Comparison of ENCODE assay signal across 9 mouse cellular contexts in genomic region chr17:25184961-25185360, GRCm38 (mm10). TPM values are rescaled to one million over a fixed set of nuclear protein-coding genes. Genes with fewer than 3 reads are reported as not detected.
DNase-seq lines count a peak whose midpoint lies in the region; ATAC-seq and TF ChIP-seq lines count a peak whose summit lies in the region.
"Had no signal": no experiment of that assay in that cellular context is flagged by ENCODE, and none has a peak within 500 bp of the region (broad histone marks: within the 10 kb centered on the region; RNA-seq: fewer than 3 reads in every experiment).

No protein-coding gene starts in this region.

- peaks cover 3% of the 10 kb centered on the region; the same call in 1 of the 2 replicates for H3K36me3 ChIP-seq in kidney, embryonic 16.5 days (ENCODE audit: insufficient read depth, low read length)
- 0 out of 2 replicates have a peak, but pooled peaks cover 3% of the 10 kb centered on the region for H3K36me3 ChIP-seq in hindbrain, embryonic 14.5 days (replicated peaks; ENCODE audit: control insufficient read depth, insufficient read depth)
- H3K36me3 ChIP-seq in midbrain, embryonic 15.5 days (replicated peaks) = no peaks in the 10 kb centered on the region

- no peak for DNase-seq in kidney, adult 18-20 months
- DNase-seq in hindbrain, embryonic 14.5 days (ENCODE audit: low spot score) = no peak
- no peak for DNase-seq in layer of hippocampus, postnatal 36 days
- no peak for DNase-seq in layer of hippocampus, adult 8-10 months (ENCODE audit: low spot score in 2 of 2)
- no peak for DNase-seq in cerebellum, postnatal 10 days

- peak overlapping the region; percentile 78 for H3K9ac ChIP-seq in kidney, embryonic 16.5 days (replicated peaks; ENCODE audit: low read length)
- H3K9ac ChIP-seq in hindbrain, embryonic 14.5 days = peak overlapping the region; percentile 94
- H3K9ac ChIP-seq in midbrain, embryonic 15.5 days = peak overlapping the region; percentile 75

- H3K4me1 ChIP-seq in kidney, embryonic 16.5 days (ENCODE audit: insufficient read depth, low read length) = peaks cover 26% of the 10 kb centered on the region
- peaks cover 13% of the 10 kb centered on the region; the same call in 1 of the 2 replicates for H3K4me1 ChIP-seq in bone marrow macrophage, adult 2 months (ENCODE audit: control insufficient read depth, insufficient read depth, low read length)
- peaks cover 26% of the 10 kb centered on the region for H3K4me1 ChIP-seq in hindbrain, embryonic 14.5 days (replicated peaks; ENCODE audit: control insufficient read depth, insufficient read depth, low read length)
- peaks cover 40% of the 10 kb centered on the region for H3K4me1 ChIP-seq in midbrain, embryonic 15.5 days

- peak overlapping the region; percentile 87 for H3K27ac ChIP-seq in kidney, embryonic 16.5 days (ENCODE audit: low read length)
- peak overlapping the region; percentile 18 for H3K27ac ChIP-seq in bone marrow macrophage, adult 2 months (ENCODE audit: insufficient read depth, low read depth, low read length)
- H3K27ac ChIP-seq in hindbrain, embryonic 14.5 days = peak overlapping the region; percentile 36; the same call in 1 of the 2 replicates
- H3K27ac ChIP-seq in midbrain, embryonic 15.5 days = peak overlapping the region; percentile 72

- H3K4me2 ChIP-seq in kidney, embryonic 16.5 days (replicated peaks; ENCODE audit: low read depth, low read length) = peak overlapping the region; percentile 99
- H3K4me2 ChIP-seq in hindbrain, embryonic 14.5 days (replicated peaks) = peak overlapping the region; percentile 99
- peak overlapping the region; percentile 100 for H3K4me2 ChIP-seq in midbrain, embryonic 15.5 days

- ATAC-seq in kidney, embryonic 16.5 days (ENCODE audit: low FRiP score, low TSS enrichment) = no peak
- no peak; the same call in 1 of the 2 replicates for ATAC-seq in hindbrain, embryonic 14.5 days (ENCODE audit: low FRiP score)
- peak; percentile 46 for ATAC-seq in midbrain, embryonic 15.5 days (replicated peaks)

- TF ChIP-seq POLR2A in bone marrow macrophage, adult 2 months (IDR thresholded peaks at IDR 0.05; ENCODE audit: borderline replicate concordance, low read depth, low read length) = no peak

- H3K9me3 ChIP-seq in kidney, embryonic 16.5 days (ENCODE audit: low read length) = no peaks in the 10 kb centered on the region
- H3K9me3 ChIP-seq in hindbrain, embryonic 14.5 days (ENCODE audit: control insufficient read depth, low read length) = no peaks in the 10 kb centered on the region
- H3K9me3 ChIP-seq in midbrain, embryonic 15.5 days = no peaks in the 10 kb centered on the region

- peaks cover 5% of the 10 kb centered on the region; the same call in 1 of the 2 replicates for H3K27me3 ChIP-seq in kidney, embryonic 16.5 days (ENCODE audit: insufficient read depth, low read length)
- no peaks in the 10 kb centered on the region for H3K27me3 ChIP-seq in hindbrain, embryonic 14.5 days (ENCODE audit: control insufficient read depth, insufficient read depth, low read length)
- H3K27me3 ChIP-seq in midbrain, embryonic 15.5 days (replicated peaks) = no peaks in the 10 kb centered on the region

- H3K4me3 ChIP-seq in kidney, embryonic 16.5 days (ENCODE audit: low read length) = peak overlapping the region; percentile 98
- H3K4me3 ChIP-seq in bone marrow macrophage, adult 2 months (ENCODE audit: insufficient read depth, low read length) = peak overlapping the region; percentile 77
- peak overlapping the region; percentile 86 for H3K4me3 ChIP-seq in hindbrain, embryonic 14.5 days (replicated peaks; ENCODE audit: low read length)
- peak overlapping the region; percentile 93 for H3K4me3 ChIP-seq in midbrain, embryonic 15.5 days

- WGBS in kidney, embryonic 16.5 days = 5% methylated on average over 17 of the region's 17 CpGs
- WGBS in hindbrain, embryonic 14.5 days = 10% methylated on average over 17 of the region's 17 CpGs
- 9% methylated on average over 17 of the region's 17 CpGs for WGBS in midbrain, embryonic 15.5 days

- TF ChIP-seq CTCF in bone marrow macrophage, adult 2 months (IDR thresholded peaks at IDR 0.05; ENCODE audit: low read depth, low read length) = no peak

RNA-seq across cellular contexts. Expression of gene BC003965, which starts 0.6 kb away (rescaled TPM):
- 34.4 and 35.6 TPM in 2 replicates for polyA plus RNA-seq in kidney, embryonic 16.5 days (2015; fragmentation: Nextera tagmentation; extraction: Ambion mirVana)
- 9.0 and 10.8 TPM in 2 replicates for polyA plus RNA-seq in bone marrow macrophage, adult 2 months (2012; ENCODE audit: insufficient read depth, insufficient read length, missing spikeins)
- polyA plus RNA-seq in hindbrain, embryonic 14.5 days (2014; fragmentation: Nextera tagmentation; extraction: Ambion mirVana) = 30.3 and 31.5 TPM in 2 replicates
- 34.4 and 35.7 TPM in 2 replicates for polyA plus RNA-seq in midbrain, embryonic 15.5 days (2015; fragmentation: Nextera tagmentation; extraction: Ambion mirVana)
- 10 to 100 TPM; 20.3 to 22.6 TPM for total RNA-seq in layer of hippocampus, postnatal 36 days (2021)
- 10 to 100 TPM; 19.7 to 21.1 (median 20.8) TPM for total RNA-seq in layer of hippocampus, adult 8-10 months (2022)

RNA-seq across cellular contexts. Expression of gene Unkl, which starts 3.2 kb away (rescaled TPM):
- 10.4 and 10.9 TPM in 2 replicates for polyA plus RNA-seq in kidney, embryonic 16.5 days (2015; fragmentation: Nextera tagmentation; extraction: Ambion mirVana)
- polyA plus RNA-seq in bone marrow macrophage, adult 2 months (2012; ENCODE audit: insufficient read depth, insufficient read length, missing spikeins) = 10.2 and 12.6 TPM in 2 replicates
- 9.4 and 9.9 TPM in 2 replicates for polyA plus RNA-seq in hindbrain, embryonic 14.5 days (2014; fragmentation: Nextera tagmentation; extraction: Ambion mirVana)
- 17.1 TPM in 2 replicates for polyA plus RNA-seq in midbrain, embryonic 15.5 days (2015; fragmentation: Nextera tagmentation; extraction: Ambion mirVana)
- total RNA-seq in layer of hippocampus, postnatal 36 days (2021) = 10 to 100 TPM; 39.4 to 44.6 TPM
- 10 to 100 TPM; 36.0 to 42.6 (median 39.6) TPM for total RNA-seq in layer of hippocampus, adult 8-10 months (2022)

RNA-seq across cellular contexts. Expression of gene Gm38655, which starts 9.7 kb away (rescaled TPM):
- polyA plus RNA-seq in kidney, embryonic 16.5 days (2015; fragmentation: Nextera tagmentation; extraction: Ambion mirVana) = not detected in 2 replicates
- not detected in 2 replicates for polyA plus RNA-seq in bone marrow macrophage, adult 2 months (2012; ENCODE audit: insufficient read depth, insufficient read length, missing spikeins)
- polyA plus RNA-seq in hindbrain, embryonic 14.5 days (2014; fragmentation: Nextera tagmentation; extraction: Ambion mirVana) = not detected in 2 replicates
- polyA plus RNA-seq in midbrain, embryonic 15.5 days (2015; fragmentation: Nextera tagmentation; extraction: Ambion mirVana) = not detected in 2 replicates
- total RNA-seq in layer of hippocampus, postnatal 36 days (2021) = not detected
- not detected for total RNA-seq in layer of hippocampus, adult 8-10 months (2022)
- polyA plus RNA-seq: brain, embryonic 14.5 days had no signal

RNA-seq across cellular contexts. Expression of gene Ccdc154, which starts 22.7 kb away (rescaled TPM):
- not detected in 2 replicates for polyA plus RNA-seq in kidney, embryonic 16.5 days (2015; fragmentation: Nextera tagmentation; extraction: Ambion mirVana)
- 0.33 TPM in 1 of 2 replicates, not detected in the other for polyA plus RNA-seq in bone marrow macrophage, adult 2 months (2012; ENCODE audit: insufficient read depth, insufficient read length, missing spikeins)
- polyA plus RNA-seq in hindbrain, embryonic 14.5 days (2014; fragmentation: Nextera tagmentation; extraction: Ambion mirVana) = not detected in 2 replicates
- polyA plus RNA-seq in midbrain, embryonic 15.5 days (2015; fragmentation: Nextera tagmentation; extraction: Ambion mirVana) = not detected in 2 replicates
- total RNA-seq in layer of hippocampus, postnatal 36 days (2021) = under 1 TPM; 0.15 TPM
- total RNA-seq in layer of hippocampus, adult 8-10 months (2022) = under 1 TPM in 1 of 4 experiments, not detected in 3; 0.18 TPM
- polyA plus RNA-seq: brain, embryonic 14.5 days had no signal

RNA-seq across cellular contexts. Expression of gene Clcn7, which starts 51.8 kb away (rescaled TPM):
- 23.2 and 26.8 TPM in 2 replicates for polyA plus RNA-seq in kidney, embryonic 16.5 days (2015; fragmentation: Nextera tagmentation; extraction: Ambion mirVana)
- 86.1 and 89.4 TPM in 2 replicates for polyA plus RNA-seq in bone marrow macrophage, adult 2 months (2012; ENCODE audit: insufficient read depth, insufficient read length, missing spikeins)
- polyA plus RNA-seq in hindbrain, embryonic 14.5 days (2014; fragmentation: Nextera tagmentation; extraction: Ambion mirVana) = 28.1 and 29.4 TPM in 2 replicates
- polyA plus RNA-seq in midbrain, embryonic 15.5 days (2015; fragmentation: Nextera tagmentation; extraction: Ambion mirVana) = 35.0 and 36.3 TPM in 2 replicates
- 10 to 100 TPM; 52.3 to 53.0 TPM for total RNA-seq in layer of hippocampus, postnatal 36 days (2021)
- total RNA-seq in layer of hippocampus, adult 8-10 months (2022) = 10 to 100 TPM; 54.7 to 61.5 (median 58.9) TPM

Comparison
In these comparisons a context has a peak if more than half of its experiments do, and no peak if none do; other contexts are left out.
1. H3K27ac ChIP-seq: peak in every context shown above with its lines; median percentile 87 in kidney, embryonic 16.5 days; 72 in midbrain, embryonic 15.5 days; 36 in hindbrain, embryonic 14.5 days; 18 in bone marrow macrophage, adult 2 months.